Mouse (Mus musculus) left cerebral cortex, postnatal 36 days (tissue): ENCODE measurements around the gene Paqr5. TPM values are rescaled to one million over a fixed set of nuclear protein-coding genes. Genes with fewer than 3 reads are reported as not detected.

ENCODE experiments used
- DNase-seq, 2 experiments: peaks; one replicate each; pipeline ENCODE4 v3.0.0; 2021 to 2022; ENCODE audit warnings: low spot score in 2 of 2, mixed read lengths in 1 of 2
- intact Hi-C: fragments of 180-260 bp; cut with DNase I; formaldehyde crosslinking; loops from one replicate; pipeline ENCODE4 v1.15.1; 2025
- total RNA-seq, 2 experiments: library from RNA; stranded (reverse); gene quantifications; 2 replicates each; pipeline ENCODE4 v1.2.3; 2021

Gene Paqr5
- total RNA-seq, 2 experiments from 2014 or later = 3.4 to 4.6 TPM

- intact Hi-C loops = loop anchor here (5.0 to 10.0 kb wide), 2 partner anchors 76 to 159 kb away; partner anchors contain the start of gene Glce
- no peak for DNase-seq
Observed at GRCm38 (mm10) chr9:61965987-61966386, 60.7 kb downstream of the Paqr5 start.

DNA sequence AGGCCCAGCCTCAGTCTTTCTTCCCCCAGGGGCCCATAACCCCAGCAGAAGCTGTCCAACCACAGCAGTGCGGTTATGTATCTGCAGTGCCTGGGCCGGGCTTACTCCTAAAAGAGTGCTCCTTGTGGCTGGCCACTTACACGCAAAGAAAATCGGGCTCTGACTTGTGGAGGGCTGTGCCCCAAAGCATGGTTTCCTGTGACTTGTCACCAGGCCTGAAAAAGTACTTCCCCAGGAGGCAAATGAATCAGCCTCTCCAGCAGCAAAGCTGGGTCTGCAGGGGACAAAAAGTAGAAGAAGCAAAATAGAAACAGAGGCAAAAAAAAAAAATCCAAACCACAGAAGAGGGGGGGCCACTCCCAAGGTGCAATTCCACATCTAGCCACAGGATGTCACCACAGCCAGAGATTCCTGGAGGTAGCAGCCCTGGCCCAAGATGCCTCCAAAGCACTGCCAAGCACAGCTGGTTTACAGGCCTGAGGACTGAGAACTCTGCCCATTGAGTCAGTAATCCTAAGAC lies 61.2 kb downstream of the Paqr5 start:
- intact Hi-C loops = loop anchor here (5.0 to 10.0 kb wide), 2 partner anchors 77 to 159 kb away; partner anchors contain the start of gene Glce
- peak; percentile 59 to 68 for DNase-seq

- intact Hi-C loops = loop anchor here (10.0 kb wide), 1 partner anchor 161 kb away; the partner anchor contains the start of gene Glce
- no peak for DNase-seq
Observed at GRCm38 (mm10) chr9:61963356-61963755, 63.3 kb downstream of the Paqr5 start.

GRCm38 (mm10) chr9:61961181-61961580 lies 65.5 kb downstream of the Paqr5 start:
- no peak for DNase-seq
- intact Hi-C loops = loop anchor here (10.0 kb wide), 1 partner anchor 164 kb away; the partner anchor contains the start of gene Glce

DNA sequence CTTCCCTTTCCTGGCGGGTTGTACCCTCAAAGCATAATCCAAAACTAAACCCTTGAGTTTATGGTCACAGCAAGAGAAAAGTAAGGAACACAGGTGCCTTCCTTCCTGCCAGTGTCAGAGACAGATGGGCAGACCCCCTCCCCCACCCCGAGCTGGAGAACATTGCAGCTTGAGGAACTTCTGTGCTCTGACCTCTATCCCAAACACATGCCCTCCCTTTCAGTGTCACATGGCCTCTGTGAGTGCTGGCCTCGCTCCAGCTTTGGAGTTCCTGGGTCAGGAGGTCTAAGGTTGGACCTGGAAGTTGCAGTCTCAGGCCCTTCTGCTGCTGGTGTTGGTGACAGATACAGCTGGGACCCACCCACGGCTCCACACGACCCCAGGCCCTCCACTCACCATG lies 65.9 kb downstream of the Paqr5 start:
- intact Hi-C loops = loop anchor here (10.0 kb wide), 1 partner anchor 164 kb away; the partner anchor contains the start of gene Glce
- DNase-seq = no peak

DNA sequence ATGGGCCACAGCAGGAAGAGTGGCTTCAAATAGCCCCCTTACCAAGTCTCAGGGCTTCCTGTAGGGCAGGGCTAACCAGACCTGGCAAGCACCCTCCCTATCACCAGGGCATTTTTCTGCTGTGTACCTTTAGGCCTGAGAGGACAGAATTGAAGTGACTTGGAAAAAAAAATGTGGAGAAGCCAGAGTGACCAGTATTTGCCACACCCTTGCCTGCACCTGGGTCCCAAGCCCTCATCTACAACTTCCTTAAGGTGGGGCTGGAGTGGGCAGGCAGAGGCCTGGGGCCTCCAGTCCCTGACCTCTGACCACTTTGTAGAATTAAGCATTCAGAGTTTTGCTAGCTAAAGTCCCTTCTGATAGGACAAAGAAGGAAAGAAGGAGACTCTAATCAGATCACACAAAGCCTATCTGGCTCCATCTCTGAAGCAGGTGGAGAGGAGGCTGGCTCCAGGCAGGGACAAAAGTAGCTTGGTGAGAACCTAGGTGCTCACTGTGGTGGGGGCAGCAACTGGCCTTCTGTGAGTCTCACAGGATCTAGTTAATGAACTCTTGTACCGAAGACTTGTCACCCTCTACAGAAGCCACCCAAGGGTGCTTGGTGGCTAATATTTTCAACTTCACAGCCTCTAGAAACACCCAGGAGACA lies 66.6 kb downstream of the Paqr5 start:
- intact Hi-C loops = loop anchor here (10.0 kb wide), 1 partner anchor 165 kb away; the partner anchor contains the start of gene Glce
- DNase-seq = no peak

GRCm38 (mm10) chr9:61954707-61955106 lies 71.9 kb downstream of the Paqr5 start:
- DNase-seq = no peak
- intact Hi-C loops = no loop called here

DNA sequence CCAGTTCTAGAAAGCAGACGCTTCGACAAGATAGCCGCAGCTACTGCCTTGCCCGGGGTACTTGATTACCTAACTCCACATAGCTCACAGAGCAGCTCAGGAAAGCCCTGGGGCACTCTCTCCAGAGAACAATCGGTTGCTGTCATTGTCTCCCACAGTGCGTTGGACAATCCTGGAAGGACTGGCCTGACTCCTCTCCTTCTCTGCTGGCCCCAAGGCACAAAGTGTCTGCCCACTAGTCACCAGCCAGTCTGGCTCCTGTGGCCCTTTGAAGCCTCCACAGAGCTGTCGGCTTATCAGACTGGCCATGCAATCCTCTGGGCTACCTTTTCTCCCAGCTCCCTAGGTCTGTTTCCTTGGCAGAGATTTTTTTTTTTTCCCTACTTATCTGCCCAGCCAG lies 74.4 kb downstream of the Paqr5 start:
- intact Hi-C loops = no loop called here

DNA sequence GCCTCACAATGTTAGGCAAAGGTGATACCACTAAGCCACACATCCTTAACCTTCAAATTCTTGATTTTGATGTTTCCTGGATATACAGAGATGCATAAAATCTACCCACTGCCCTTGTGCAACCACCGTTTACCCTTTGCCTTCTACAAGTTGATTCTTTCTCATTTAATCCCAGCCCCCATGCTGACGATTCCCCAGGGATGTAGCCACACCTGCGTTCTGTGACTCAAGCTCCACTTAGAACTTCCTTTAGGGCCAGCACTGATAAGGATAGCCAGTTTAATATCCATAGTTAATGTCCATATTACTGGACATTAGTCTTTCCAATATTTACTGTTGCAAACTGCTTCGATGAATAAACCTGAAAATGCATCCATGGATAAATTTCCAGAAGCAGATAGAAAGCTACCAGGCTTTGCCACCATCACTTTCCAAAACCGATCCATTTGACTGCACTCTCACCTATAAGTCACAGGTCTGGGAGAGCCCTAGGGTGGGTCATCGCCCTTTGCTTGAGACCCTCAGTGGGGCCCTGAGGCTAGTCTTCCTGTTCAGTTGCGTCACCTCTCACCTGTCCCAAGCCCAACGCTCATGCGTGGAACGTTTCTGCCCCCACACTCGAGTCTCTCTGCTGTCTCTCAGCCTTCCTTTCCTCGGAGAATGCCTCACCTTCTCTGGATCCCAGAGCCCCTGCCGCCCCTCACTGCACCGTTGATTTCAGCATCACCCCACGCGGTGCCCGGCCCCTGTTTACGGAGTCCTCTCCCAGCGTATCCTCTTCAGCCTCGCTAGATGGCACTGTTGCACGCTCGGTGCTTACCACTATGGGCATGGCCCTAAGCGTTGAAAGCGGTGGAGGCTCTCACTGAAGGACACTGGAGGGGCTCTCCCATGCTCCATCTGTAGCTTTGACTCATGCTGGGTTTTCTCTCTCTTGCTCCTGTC lies 79.0 kb downstream of the Paqr5 start:
- intact Hi-C loops = loop anchor here (2.0 to 5.0 kb wide), 3 partner anchors 33 to 295 kb away; partner anchors contain the start of gene Rplp1
- peak; percentile 59 to 71 for DNase-seq

More for the DNA sequence above, 74.4 kb downstream of the Paqr5 start:
- no peak for DNase-seq

DNA sequence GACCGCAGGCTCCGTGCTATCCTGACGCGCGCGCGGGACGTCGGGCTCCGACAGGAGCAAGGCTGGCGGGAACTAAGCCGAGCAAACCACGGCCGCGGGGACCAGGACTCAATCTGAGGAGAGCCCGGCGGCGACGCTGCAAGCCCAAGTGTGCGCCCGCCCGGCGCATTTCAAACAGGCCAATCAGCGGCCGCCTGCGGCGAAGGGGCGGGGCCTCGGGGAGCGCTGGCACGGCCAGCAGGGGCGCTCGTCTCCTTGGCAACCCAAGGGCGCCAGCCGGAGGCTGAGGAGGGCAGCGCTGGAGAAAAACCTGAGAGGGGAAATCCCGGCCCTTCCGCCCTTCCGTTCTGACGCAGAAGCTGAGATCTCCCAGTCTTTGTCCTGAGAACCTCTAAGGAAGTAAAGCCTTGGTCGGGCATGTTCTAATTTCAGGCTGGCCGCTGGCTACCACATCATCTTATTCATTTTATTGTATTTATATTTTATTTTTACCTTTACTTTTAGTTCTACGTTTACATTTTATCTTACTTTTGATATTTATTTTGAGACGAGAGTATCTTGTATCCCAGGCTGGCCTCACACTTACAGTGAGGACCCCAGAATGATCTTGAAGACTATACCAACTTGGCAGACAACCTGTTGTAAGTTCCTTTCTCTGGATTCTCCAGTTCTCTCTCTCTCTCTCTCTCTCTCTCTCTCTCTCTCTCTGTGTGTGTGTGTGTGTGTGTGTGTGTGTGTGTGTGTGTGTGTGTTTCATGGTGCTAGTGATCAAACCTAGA lies 79.8 kb downstream of the Paqr5 start, which contains the start of gene Kif23:
TSS of gene Kif23 (minus strand) at position 152 of the 779 bp plus-strand sequence.
- intact Hi-C loops = loop anchor here (2.0 to 5.0 kb wide), 3 partner anchors 32 to 295 kb away; partner anchors contain the start of gene Rplp1

GRCm38 (mm10) chr9:61945973-61946611 lies 80.6 kb downstream of the Paqr5 start:
- no peak for DNase-seq
- intact Hi-C loops = loop anchor here (2.0 to 5.0 kb wide), 3 partner anchors 31 to 296 kb away; partner anchors contain the start of gene Rplp1

More for the DNA sequence above, 79.8 kb downstream of the Paqr5 start, which contains the start of gene Kif23:
- peak; percentile 92 to 93 for DNase-seq

DNA sequence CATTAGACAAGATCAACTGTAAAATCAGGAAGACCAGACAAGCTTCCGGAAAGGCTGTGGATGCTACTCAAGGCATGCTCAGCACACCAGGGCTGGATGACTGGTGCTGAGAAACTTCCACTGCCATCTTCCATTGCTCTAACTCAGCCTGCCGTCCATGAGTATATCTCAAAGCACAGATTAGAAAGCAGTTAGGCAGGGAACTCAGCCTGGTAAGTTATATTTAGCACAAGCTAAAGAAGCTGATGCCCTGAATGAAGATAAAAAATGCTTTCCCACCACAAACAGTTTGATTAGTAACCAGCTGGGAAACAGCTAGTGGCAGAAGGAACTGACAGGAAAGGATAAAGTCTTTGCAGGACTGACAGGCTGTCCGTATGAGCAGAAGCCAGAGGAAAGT lies 85.6 kb downstream of the Paqr5 start:
- no peak for DNase-seq
- intact Hi-C loops = no loop called here

- no peak for DNase-seq
- intact Hi-C loops = no loop called here
Observed at GRCm38 (mm10) chr9:61933333-61933732, 93.3 kb downstream of the Paqr5 start.

- no peak for DNase-seq
- intact Hi-C loops = no loop called here
Observed at GRCm38 (mm10) chr9:61932009-61932408, 94.6 kb downstream of the Paqr5 start.

- intact Hi-C loops = no loop called here
- DNase-seq = no peak
Observed at GRCm38 (mm10) chr9:61925086-61925660, 101.5 kb downstream of the Paqr5 start.

GRCm38 (mm10) chr9:61920331-61920730 lies 106.3 kb downstream of the Paqr5 start:
- intact Hi-C loops = no loop called here
- DNase-seq = no peak

- DNase-seq = no peak
- intact Hi-C loops = no loop called here
Observed at GRCm38 (mm10) chr9:61919464-61919863, 107.2 kb downstream of the Paqr5 start.

GRCm38 (mm10) chr9:61917436-61917835 lies 109.2 kb downstream of the Paqr5 start:
- intact Hi-C loops = no loop called here
- DNase-seq = no peak
